Mouse (Mus musculus): ENCODE data around the gene Gli1.

DNA sequence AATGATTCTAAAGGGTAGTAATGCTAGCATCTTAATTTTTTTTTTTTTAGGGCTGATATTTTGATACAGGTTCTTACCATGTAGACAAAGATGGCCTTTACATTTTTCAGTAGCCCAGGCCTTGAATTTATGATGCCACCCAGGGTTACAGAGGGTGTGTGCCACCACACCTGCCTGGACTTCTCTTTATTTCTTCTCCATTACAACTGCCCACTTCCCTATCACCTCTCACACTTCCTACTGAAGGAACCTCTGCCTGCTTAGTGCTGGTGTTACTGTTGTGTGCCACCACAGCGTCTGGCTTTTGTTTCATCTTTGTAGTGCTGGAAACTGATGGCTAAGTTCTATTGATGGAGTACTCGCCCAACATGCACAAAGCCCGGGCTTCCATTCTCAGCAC is 18.9 kb upstream of the Gli1 start:
- TF ChIP-seq CEBPB (IDR thresholded peaks at IDR 0.05; ENCODE audit: insufficient read depth, poor library complexity, severe bottlenecking): no peak
- no peak for TF ChIP-seq POLR2A (IDR thresholded peaks at IDR 0.05; ENCODE audit: insufficient read length, low read depth)
- TF ChIP-seq MAX (IDR thresholded peaks at IDR 0.05; ENCODE audit: low read depth): no peak
- no peak for TF ChIP-seq SRF (IDR thresholded peaks at IDR 0.05; ENCODE audit: control insufficient read depth, insufficient read length, low read depth)
- no peak for TF ChIP-seq MYOG (IDR thresholded peaks at IDR 0.05; ENCODE audit: control insufficient read depth in 1 of 3, insufficient read depth in 1 of 3, insufficient read length in 2 of 3, low read depth in 2 of 3)
- TF ChIP-seq POLR2AphosphoS2 (IDR thresholded peaks at IDR 0.05; ENCODE audit: insufficient read length, low read depth): no peak
- no peak for TF ChIP-seq MYOD1 (IDR thresholded peaks at IDR 0.05; ENCODE audit: control insufficient read depth in 1 of 3, insufficient read length in 2 of 3, low read depth in 2 of 3)
- no peak for TF ChIP-seq TCF12 (IDR thresholded peaks at IDR 0.05; ENCODE audit: insufficient read depth, poor library complexity, severe bottlenecking)
- no peak for TF ChIP-seq E2F4 (IDR thresholded peaks at IDR 0.05; ENCODE audit: insufficient read depth)
- no peak for TF ChIP-seq USF1 (IDR thresholded peaks at IDR 0.05; ENCODE audit: low read depth)
- TF ChIP-seq REST (IDR thresholded peaks at IDR 0.05; ENCODE audit: insufficient read depth, insufficient read length): no peak
- TF ChIP-seq TCF3 (IDR thresholded peaks at IDR 0.05; ENCODE audit: insufficient read length, low read depth): no peak

Data from myocyte (in vitro differentiated cells).